Mouse (Mus musculus) fibroblast of lung, adult 2 months (primary cell): ENCODE measurements around the gene Sars.

ENCODE experiments used
- DNase-seq: peaks from one replicate; pipeline ENCODE4 v3.0.0-alpha.2; 2011; ENCODE audit warnings: low read depth

Gene Sars

DNA sequence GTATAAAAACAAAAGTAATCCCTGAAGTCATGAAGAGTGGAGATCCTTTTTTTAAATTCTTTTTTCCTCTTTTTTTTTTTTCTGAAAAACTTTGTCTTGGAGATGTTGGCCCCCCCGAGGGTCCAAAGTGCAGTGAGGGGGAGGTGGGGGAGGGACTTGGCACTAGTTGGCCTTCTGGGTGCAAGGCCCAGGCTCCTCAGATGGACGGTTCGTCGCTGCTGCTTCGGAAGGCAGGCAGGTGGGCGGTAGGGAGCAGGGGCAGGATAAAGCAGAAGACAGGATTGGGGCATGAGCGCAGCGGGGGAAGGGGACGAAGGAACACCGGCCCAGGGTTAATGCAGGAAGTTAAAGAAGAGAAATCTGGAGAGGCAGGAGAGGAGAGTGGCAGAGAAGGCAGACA is 52.7 kb downstream of the Sars start:
- no peak for DNase-seq

DNA sequence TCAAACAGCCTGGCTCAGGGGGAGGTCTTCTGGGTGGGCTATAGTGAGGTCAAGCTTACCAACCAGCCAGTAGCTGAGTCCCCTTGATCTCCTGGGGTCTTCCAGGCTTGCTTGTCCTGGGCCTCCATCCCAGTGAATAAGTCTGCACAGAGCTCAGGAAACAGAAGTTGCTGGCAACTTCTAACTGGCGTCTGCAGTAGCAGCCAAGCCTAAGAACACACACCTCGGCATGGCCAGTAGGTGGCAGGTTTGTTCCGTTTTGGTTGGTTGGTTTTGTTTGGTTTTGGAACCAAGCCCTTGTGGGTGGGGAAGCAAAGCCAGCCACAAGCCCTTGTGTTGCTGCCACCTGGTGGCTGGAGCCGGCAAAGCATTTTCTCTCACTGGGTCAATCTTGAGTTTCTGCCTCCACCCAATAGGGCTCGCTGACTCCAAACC is 55.9 kb downstream of the Sars start:
- DNase-seq, result peak; percentile 95

DNA sequence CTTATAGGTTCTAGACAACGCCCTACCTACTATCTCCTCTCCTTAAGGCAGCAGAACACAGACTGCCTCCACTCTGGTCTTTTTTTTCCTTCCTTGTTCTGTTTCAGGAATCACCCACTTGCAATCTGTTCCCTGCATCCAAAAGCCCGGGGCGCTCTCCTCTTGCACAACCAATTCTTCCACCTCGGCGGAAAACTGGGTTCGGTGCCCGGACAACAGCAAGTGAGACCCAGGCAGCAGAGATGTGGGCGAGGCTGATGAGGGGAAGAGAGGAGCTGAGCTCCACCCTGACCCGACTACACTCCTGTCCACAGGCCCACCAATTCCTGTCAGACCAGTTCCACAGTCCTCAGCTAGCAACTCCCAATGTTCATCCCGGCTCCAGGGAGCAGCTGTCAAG is 58.8 kb downstream of the Sars start:
- no peak for DNase-seq

DNA sequence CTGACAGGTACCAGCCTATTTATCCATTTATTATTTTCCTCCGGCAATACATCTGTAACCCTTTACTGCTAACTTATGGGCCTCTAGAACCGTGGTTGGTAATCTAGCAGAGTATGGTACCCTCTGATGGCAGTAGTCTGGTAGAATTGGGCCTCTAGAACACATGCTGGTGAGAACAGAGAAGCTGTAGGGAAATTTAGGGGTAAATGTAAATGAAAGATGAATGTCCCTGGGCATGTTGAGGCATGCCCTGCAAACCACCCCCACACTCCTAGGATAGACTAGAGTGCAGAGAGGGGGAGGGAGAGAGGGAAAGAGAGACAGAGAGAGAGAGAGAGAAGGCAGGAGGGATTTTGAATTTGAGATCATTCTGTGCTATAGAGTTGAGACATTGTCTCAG is 60.6 kb downstream of the Sars start:
- DNase-seq, result no peak

DNA sequence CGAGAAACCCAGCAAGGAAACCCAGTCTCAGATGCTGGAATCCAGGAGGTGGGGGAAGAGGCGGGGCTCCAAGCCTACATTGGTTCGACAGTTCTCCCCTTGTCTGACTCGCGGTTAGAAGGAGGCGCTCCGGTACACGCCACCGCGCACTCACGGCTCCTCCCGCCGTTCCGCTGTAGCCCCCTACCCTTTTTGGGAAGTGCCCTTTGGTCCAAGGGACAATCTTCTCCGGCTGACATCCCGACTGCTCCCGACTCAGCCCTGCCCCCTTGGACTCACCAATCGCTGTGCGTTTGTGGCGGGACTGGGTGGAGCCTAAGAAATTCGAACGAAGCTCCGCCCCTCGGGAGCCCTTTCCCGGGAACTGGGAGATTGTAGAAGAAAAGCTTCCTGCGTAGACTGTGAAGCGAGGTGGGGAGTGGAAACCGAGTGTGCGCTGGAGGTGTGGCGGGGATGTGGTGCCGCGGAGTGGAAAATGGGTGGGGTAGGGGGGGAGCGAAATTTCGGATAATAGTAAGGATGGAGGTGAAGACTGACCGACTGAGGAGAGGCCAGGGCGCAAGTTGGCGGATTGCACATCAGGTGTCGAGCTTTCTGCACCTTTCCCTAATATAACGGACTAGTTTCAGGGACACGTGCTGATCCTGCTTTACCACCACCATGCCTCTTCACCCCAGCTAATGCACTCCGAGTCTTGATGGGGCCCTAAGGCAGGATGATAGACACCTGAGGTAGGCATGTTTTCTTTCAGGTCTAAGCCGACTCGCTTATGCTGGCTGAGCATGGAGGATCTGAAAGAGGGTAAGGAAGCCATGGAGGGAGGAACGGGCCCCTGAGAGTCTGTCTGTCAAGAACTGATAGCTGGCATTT is 61.3 kb downstream of the Sars start, which contains the start of gene Psrc1:
TSS of gene Psrc1 (plus strand) at position 355 of the 870 bp plus-strand sequence.
- peak; percentile 78 for DNase-seq

DNA sequence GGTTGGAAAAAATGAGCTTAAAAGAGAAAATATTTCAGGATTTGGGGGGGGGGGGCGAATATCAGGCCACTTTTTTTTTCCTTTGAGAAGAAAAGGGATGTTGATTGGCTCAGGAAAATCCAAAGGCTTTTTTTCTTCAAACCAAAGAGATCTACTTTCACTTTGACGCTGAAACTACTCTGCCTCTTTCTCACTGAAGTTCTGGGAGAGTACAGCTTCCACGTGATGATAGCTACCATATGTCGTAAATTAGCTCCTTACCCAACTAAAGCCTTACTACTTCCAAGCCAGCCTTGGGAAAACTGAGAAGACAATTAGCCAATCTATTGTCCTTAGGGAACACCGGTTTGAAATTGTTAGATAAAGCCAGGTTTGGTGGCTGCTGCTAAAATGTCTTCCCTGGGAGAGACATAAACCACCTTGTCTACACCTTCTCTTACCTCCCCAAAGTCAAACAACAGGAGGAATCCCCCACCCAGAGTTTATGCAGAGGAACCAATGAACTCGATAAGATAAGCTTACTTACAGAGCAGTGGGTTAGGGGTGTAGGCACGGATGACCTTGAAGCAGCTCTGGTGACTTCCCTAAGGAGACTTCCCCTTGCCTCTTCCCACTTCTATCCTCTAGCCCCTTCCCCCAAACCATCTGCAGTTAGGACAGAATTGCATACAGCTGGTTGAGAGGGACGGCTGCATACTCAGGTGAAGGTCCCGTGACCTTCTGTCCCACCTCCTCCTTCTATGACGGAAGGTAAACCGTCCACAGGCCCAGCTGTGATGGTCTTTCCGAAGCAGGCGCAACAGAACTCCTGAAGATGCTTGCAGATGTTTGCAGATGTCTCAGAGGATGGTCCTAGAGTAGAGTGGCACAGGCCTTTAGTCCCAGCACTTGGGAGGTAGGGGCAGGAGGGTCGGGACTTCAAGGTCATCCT is 62.8 kb downstream of the Sars start:
- DNase-seq, result peak; percentile 44

DNA sequence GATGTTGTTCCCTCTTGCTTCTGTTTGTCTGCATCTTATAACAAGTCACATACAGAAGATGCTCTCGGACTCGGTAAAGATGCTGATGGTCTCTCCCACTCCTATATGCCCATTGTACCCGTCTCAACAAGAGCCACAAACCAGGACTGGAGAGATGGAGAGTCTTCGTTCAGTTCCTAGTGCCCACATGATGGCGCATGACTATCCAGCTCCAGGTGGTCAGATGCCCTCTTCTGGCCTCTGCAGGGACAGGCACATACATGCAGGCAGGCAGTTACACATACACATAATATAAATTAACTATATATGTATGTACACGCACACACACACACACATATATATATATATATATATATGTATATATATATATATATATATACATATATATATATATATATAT is 64.3 kb downstream of the Sars start:
- DNase-seq, result no peak

DNA sequence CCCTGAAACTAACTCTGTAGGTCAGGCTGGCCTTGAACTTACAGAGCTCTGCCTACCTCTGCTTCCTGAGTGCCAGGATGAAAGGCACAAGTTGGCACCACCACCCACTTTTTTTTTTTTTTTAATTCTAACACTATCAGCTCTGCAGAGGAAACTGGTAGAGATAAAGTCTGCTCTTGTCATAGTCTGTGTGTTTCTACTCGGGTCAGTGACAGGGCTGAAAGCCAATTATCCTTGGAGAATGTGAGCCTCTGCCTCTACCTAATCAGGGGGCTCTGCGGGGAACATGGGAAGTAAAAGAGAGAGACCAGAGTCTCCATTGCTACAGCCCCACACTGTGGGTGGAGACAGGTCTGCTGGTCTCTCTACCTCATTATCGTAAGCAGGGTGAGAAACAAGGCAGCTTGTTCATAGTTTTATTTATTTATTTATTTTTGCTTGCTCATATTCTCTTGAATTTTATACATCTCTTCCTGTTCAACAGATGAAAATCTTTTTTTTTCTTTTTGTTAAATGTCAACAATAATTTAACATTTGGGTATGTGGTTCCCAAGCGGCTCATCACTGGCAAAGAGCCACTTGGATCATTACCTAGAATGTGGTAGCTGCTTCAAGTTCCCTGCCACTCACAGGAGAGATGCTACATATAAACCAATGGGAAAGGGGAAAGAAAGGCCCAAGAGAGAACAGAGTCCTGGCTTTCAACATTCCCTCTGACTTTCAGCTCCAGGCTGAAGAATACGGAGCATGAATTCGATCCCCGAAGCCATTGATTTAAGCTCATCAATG is 65.9 kb downstream of the Sars start:
- DNase-seq, result no peak
